Mouse (Mus musculus): ENCODE measurements at regions not wholly inside any gene's neighbourhood (a gene's known extent, or its start where the extent isn't known, plus 50 kb on each side); places are given as distances from the start of the nearest gene placed in this dataset.

- 85% methylated on average over 6 of the region's 6 CpGs for WGBS
- DNase-seq (ENCODE audit: low spot score): no peak
- Histone ChIP-seq H3K36me3 (no peaks in the 10 kb centered on the region), H3K27me3 (ENCODE audit: insufficient read depth, poor library complexity, severe bottlenecking) (no peaks in the 10 kb centered on the region), H3K4me1 (replicated peaks) (peaks cover 28% of the 10 kb centered on the region), H3K9me3 (peaks cover 3% of the 10 kb centered on the region; the same call in 1 of the 2 replicates), H3K27ac (peak overlapping the region; percentile 77; the same call in 1 of the 2 replicates), H3K4me3 (no peak overlapping the region)
Observed at GRCm38 (mm10) chr13:99745526-99745925, 155.4 kb downstream of the Cartpt start.

GRCm38 (mm10) chr13:99744790-99745120 is 156.1 kb downstream of the Cartpt start:
- Histone ChIP-seq H3K27ac (peak overlapping the region; percentile 77), H3K9me3 (peaks cover 4% of the 10 kb centered on the region; the same call in 1 of the 2 replicates), H3K27me3 (ENCODE audit: insufficient read depth, poor library complexity, severe bottlenecking) (no peaks in the 10 kb centered on the region), H3K4me1 (replicated peaks) (peaks cover 28% of the 10 kb centered on the region), H3K4me3 (no peak overlapping the region), H3K36me3 (no peaks in the 10 kb centered on the region)
- DNase-seq (ENCODE audit: low spot score): peak; percentile 36
- 61% methylated on average over 7 of the region's 7 CpGs for WGBS

GRCm38 (mm10) chr13:99743952-99744789 is 156.7 kb downstream of the Cartpt start:
- no peaks in the 10 kb centered on the region for H3K27me3 ChIP-seq (ENCODE audit: insufficient read depth, poor library complexity, severe bottlenecking)
- peak overlapping the region; percentile 77 for H3K27ac ChIP-seq
- H3K4me3 ChIP-seq: no peak overlapping the region
- peaks cover 28% of the 10 kb centered on the region for H3K4me1 ChIP-seq (replicated peaks)
- no peak for DNase-seq (ENCODE audit: low spot score)
- H3K36me3 ChIP-seq: no peaks in the 10 kb centered on the region
- peaks cover 4% of the 10 kb centered on the region; the same call in 1 of the 2 replicates for H3K9me3 ChIP-seq
- WGBS: 39% methylated on average over 8 of the region's 8 CpGs

- H3K27ac ChIP-seq: no peak overlapping the region
- DNase-seq (ENCODE audit: low spot score): no peak
- WGBS: 82% methylated on average over 2 of the region's 2 CpGs
- no peak overlapping the region for H3K4me3 ChIP-seq
- no peaks in the 10 kb centered on the region for H3K27me3 ChIP-seq (ENCODE audit: insufficient read depth, poor library complexity, severe bottlenecking)
- peaks cover 28% of the 10 kb centered on the region for H3K4me1 ChIP-seq (replicated peaks)
- no peaks in the 10 kb centered on the region for H3K36me3 ChIP-seq
- H3K9me3 ChIP-seq: peaks cover 4% of the 10 kb centered on the region; the same call in 1 of the 2 replicates
Observed at GRCm38 (mm10) chr13:99742507-99742906, 158.4 kb downstream of the Cartpt start.

GRCm38 (mm10) chr13:99741981-99742380 is 158.9 kb downstream of the Cartpt start:
- Histone ChIP-seq H3K4me3 (no peak overlapping the region), H3K27ac (no peak overlapping the region), H3K27me3 (ENCODE audit: insufficient read depth, poor library complexity, severe bottlenecking) (no peaks in the 10 kb centered on the region), H3K4me1 (replicated peaks) (peaks cover 28% of the 10 kb centered on the region), H3K36me3 (no peaks in the 10 kb centered on the region), H3K9me3 (peaks cover 4% of the 10 kb centered on the region; the same call in 1 of the 2 replicates)
- DNase-seq (ENCODE audit: low spot score): no peak
- whole genome bisulfite sequencing: 75% methylated on average over 2 of the region's 2 CpGs

GRCm38 (mm10) chr13:99739420-99739819 is 161.5 kb downstream of the Cartpt start:
- no peak overlapping the region for H3K4me3 ChIP-seq
- H3K27ac ChIP-seq: no peak overlapping the region
- H3K9me3 ChIP-seq: peaks cover 4% of the 10 kb centered on the region; the same call in 1 of the 2 replicates
- 79% methylated on average over 1 of the region's 1 CpGs for WGBS
- no peaks in the 10 kb centered on the region for H3K36me3 ChIP-seq
- no peak for DNase-seq (ENCODE audit: low spot score)
- H3K4me1 ChIP-seq (replicated peaks): peaks cover 21% of the 10 kb centered on the region
- H3K27me3 ChIP-seq (ENCODE audit: insufficient read depth, poor library complexity, severe bottlenecking): no peaks in the 10 kb centered on the region

GRCm38 (mm10) chr13:99737271-99737670 is 163.6 kb downstream of the Cartpt start:
- H3K4me3 ChIP-seq: no peak overlapping the region
- no peaks in the 10 kb centered on the region for H3K27me3 ChIP-seq (ENCODE audit: insufficient read depth, poor library complexity, severe bottlenecking)
- WGBS: 77% methylated on average over 3 of the region's 3 CpGs
- no peaks in the 10 kb centered on the region for H3K36me3 ChIP-seq
- H3K27ac ChIP-seq: no peak overlapping the region
- peaks cover 5% of the 10 kb centered on the region; the same call in 1 of the 2 replicates for H3K4me1 ChIP-seq (replicated peaks)
- no peak for DNase-seq (ENCODE audit: low spot score)
- peaks cover 4% of the 10 kb centered on the region; the same call in 1 of the 2 replicates for H3K9me3 ChIP-seq

GRCm38 (mm10) chr13:99729145-99729544 is 171.7 kb downstream of the Cartpt start:
- H3K27me3 ChIP-seq (ENCODE audit: insufficient read depth, poor library complexity, severe bottlenecking): no peaks in the 10 kb centered on the region
- peak overlapping the region; percentile 2; the same call in 1 of the 2 replicates for H3K27ac ChIP-seq
- no peaks in the 10 kb centered on the region for H3K9me3 ChIP-seq
- WGBS: 65% methylated on average over 5 of the region's 5 CpGs
- DNase-seq (ENCODE audit: low spot score): no peak
- peaks cover 5% of the 10 kb centered on the region for H3K4me1 ChIP-seq (replicated peaks)
- no peaks in the 10 kb centered on the region for H3K36me3 ChIP-seq
- H3K4me3 ChIP-seq: no peak overlapping the region

GRCm38 (mm10) chr13:99724245-99724644 is 176.6 kb downstream of the Cartpt start:
- H3K4me1 ChIP-seq (replicated peaks): peaks cover 13% of the 10 kb centered on the region
- no peaks in the 10 kb centered on the region for H3K9me3 ChIP-seq
- WGBS: 62% methylated on average over 7 of the region's 7 CpGs
- H3K4me3 ChIP-seq: no peak overlapping the region
- peak overlapping the region; percentile 71 for H3K27ac ChIP-seq
- no peak for DNase-seq (ENCODE audit: low spot score)
- H3K36me3 ChIP-seq: no peaks in the 10 kb centered on the region
- no peaks in the 10 kb centered on the region for H3K27me3 ChIP-seq (ENCODE audit: insufficient read depth, poor library complexity, severe bottlenecking)

- Histone ChIP-seq H3K9me3 (no peaks in the 10 kb centered on the region), H3K4me3 (no peak overlapping the region), H3K36me3 (no peaks in the 10 kb centered on the region), H3K27ac (peak overlapping the region; percentile 71), H3K27me3 (ENCODE audit: insufficient read depth, poor library complexity, severe bottlenecking) (no peaks in the 10 kb centered on the region), H3K4me1 (replicated peaks) (peaks cover 13% of the 10 kb centered on the region)
- no peak for DNase-seq (ENCODE audit: low spot score)
- 73% methylated on average over 5 of the region's 5 CpGs for WGBS
Observed at GRCm38 (mm10) chr13:99723237-99723981, 177.5 kb downstream of the Cartpt start.

GRCm38 (mm10) chr13:99720566-99720965 is 180.3 kb downstream of the Cartpt start:
- Histone ChIP-seq H3K4me3 (no peak overlapping the region), H3K9me3 (no peaks in the 10 kb centered on the region), H3K27ac (no peak overlapping the region), H3K36me3 (no peaks in the 10 kb centered on the region), H3K27me3 (ENCODE audit: insufficient read depth, poor library complexity, severe bottlenecking) (no peaks in the 10 kb centered on the region), H3K4me1 (replicated peaks) (peaks cover 13% of the 10 kb centered on the region)
- no peak for DNase-seq (ENCODE audit: low spot score)
- 91% methylated on average over 3 of the region's 3 CpGs for WGBS

GRCm38 (mm10) chr13:99696559-99696890 is 180.2 kb upstream of the Map1b start:
- Histone ChIP-seq H3K9me3 (no peaks in the 10 kb centered on the region), H3K36me3 (no peaks in the 10 kb centered on the region), H3K27ac (peak overlapping the region; percentile 1; the same call in 1 of the 2 replicates), H3K27me3 (ENCODE audit: insufficient read depth, poor library complexity, severe bottlenecking) (no peaks in the 10 kb centered on the region), H3K4me3 (no peak overlapping the region), H3K4me1 (replicated peaks) (peaks cover 7% of the 10 kb centered on the region; the same call in 1 of the 2 replicates)
- 75% methylated on average over 3 of the region's 3 CpGs for whole genome bisulfite sequencing
- DNase-seq (ENCODE audit: low spot score): no peak

All from hindbrain, embryonic 10.5 days (tissue).